Mouse (Mus musculus): ENCODE measurements around the gene Tubgcp4. TPM values are rescaled to one million over a fixed set of nuclear protein-coding genes. Genes with fewer than 3 reads are reported as not detected.
A peak's percentile ranks its signal among the peaks of the same experiment; 100 is the strongest.

The Tubgcp4 gene
- total and polyA plus RNA-seq, 2 experiments from 2014 or later, result 12.3 to 20.8 TPM

GRCm38 (mm10) chr2:121137371-121137770 is 33.1 kb upstream of the Tubgcp4 start:
- H3K4me1 ChIP-seq (ENCODE audit: control insufficient read depth, insufficient read depth), result peaks cover 21% of the 10 kb centered on the region
- 0 out of 2 replicates have a peak, but pooled peaks cover 6% of the 10 kb centered on the region for H3K36me3 ChIP-seq (replicated peaks; ENCODE audit: control insufficient read depth, insufficient read depth, low read length)
- H3K4me2 ChIP-seq (ENCODE audit: low read depth, low read length), result 0 out of 2 replicates have a peak overlapping the region, but pooled peaks have one; percentile 2
- H3K4me3 ChIP-seq (ENCODE audit: low read depth, low read length), result no peak overlapping the region
- ATAC-seq (ENCODE audit: insufficient read depth, low read depth), result no peak
- no peaks in the 10 kb centered on the region for H3K9me3 ChIP-seq (replicated peaks; ENCODE audit: control insufficient read depth, low read length)
- no peaks in the 10 kb centered on the region for H3K27me3 ChIP-seq (ENCODE audit: control insufficient read depth, insufficient read depth, low read length)
- TF ChIP-seq CTCF (IDR thresholded peaks at IDR 0.05; ENCODE audit: low read depth) (no peak), EP300 (IDR thresholded peaks at IDR 0.05; ENCODE audit: low read depth) (no peak)
- DNase-seq (ENCODE audit: low spot score), result no peak
- H3K9ac ChIP-seq (replicated peaks; ENCODE audit: low read depth, low read length), result no peak overlapping the region
- WGBS, result 100% methylated on average over 4 of the region's 4 CpGs
- H3K27ac ChIP-seq (ENCODE audit: low read depth), result no peak overlapping the region

GRCm38 (mm10) chr2:121139266-121140017 is 31.0 kb upstream of the Tubgcp4 start:
- no peak for TF ChIP-seq EP300 (IDR thresholded peaks at IDR 0.05; ENCODE audit: low read depth)
- no peak for TF ChIP-seq CTCF (IDR thresholded peaks at IDR 0.05; ENCODE audit: low read depth)
- no peaks in the 10 kb centered on the region for H3K9me3 ChIP-seq (replicated peaks; ENCODE audit: control insufficient read depth, low read length)
- DNase-seq (ENCODE audit: low spot score) (peak; percentile 39), ATAC-seq (ENCODE audit: insufficient read depth, low read depth) (peak; percentile 22; the same call in 1 of the 2 replicates)
- peaks cover 21% of the 10 kb centered on the region for H3K4me1 ChIP-seq (ENCODE audit: control insufficient read depth, insufficient read depth)
- peak overlapping the region; percentile 89 for H3K4me2 ChIP-seq (ENCODE audit: low read depth, low read length)
- H3K4me3 ChIP-seq (ENCODE audit: low read depth, low read length), result peak overlapping the region; percentile 61
- H3K36me3 ChIP-seq (replicated peaks; ENCODE audit: control insufficient read depth, insufficient read depth, low read length), result peaks cover 19% of the 10 kb centered on the region; the same call in 1 of the 2 replicates
- 21% methylated on average over 29 of the region's 29 CpGs for WGBS
- peak overlapping the region; percentile 99 for H3K27ac ChIP-seq (ENCODE audit: low read depth)
- no peaks in the 10 kb centered on the region for H3K27me3 ChIP-seq (ENCODE audit: control insufficient read depth, insufficient read depth, low read length)
- peak overlapping the region; percentile 69 for H3K9ac ChIP-seq (replicated peaks; ENCODE audit: low read depth, low read length)

- Histone ChIP-seq H3K4me3 (ENCODE audit: low read depth, low read length) (peak within 1 kb of the TSS; percentile 61), H3K27me3 (ENCODE audit: control insufficient read depth, insufficient read depth, low read length) (no peaks in the 10 kb centered on the region), H3K4me1 (ENCODE audit: control insufficient read depth, insufficient read depth) (peaks cover 21% of the 10 kb centered on the region), H3K9me3 (replicated peaks; ENCODE audit: control insufficient read depth, low read length) (no peaks in the 10 kb centered on the region), H3K4me2 (ENCODE audit: low read depth, low read length) (peak within 1 kb of the TSS; percentile 89), H3K27ac (ENCODE audit: low read depth) (peak within 1 kb of the TSS; percentile 99), H3K36me3 (replicated peaks; ENCODE audit: control insufficient read depth, insufficient read depth, low read length) (peaks cover 24% of the 10 kb centered on the region; the same call in 1 of the 2 replicates), H3K9ac (replicated peaks; ENCODE audit: low read depth, low read length) (peak within 1 kb of the TSS; percentile 69)
- peak; percentile 93 for ATAC-seq (ENCODE audit: insufficient read depth, low read depth)
- TF ChIP-seq CTCF (IDR thresholded peaks at IDR 0.05; ENCODE audit: low read depth) (no peak), EP300 (IDR thresholded peaks at IDR 0.05; ENCODE audit: low read depth) (peak; percentile 92; the same call in 1 of the 2 replicates)
- WGBS, result under 1% methylated on average over 87 of the region's 87 CpGs
- DNase-seq (ENCODE audit: low spot score), result peak; percentile 92
These were observed 30.2 kb upstream of the Tubgcp4 start, which contains the start of the genes Adal and Lcmt2 for GRCm38 (mm10) chr2:121140018-121140882. Gene Adal, plus strand, starts transcription at chr2:121140428. Gene Lcmt2, minus strand, starts transcription at chr2:121140653.

- peaks cover 21% of the 10 kb centered on the region for H3K4me1 ChIP-seq (ENCODE audit: control insufficient read depth, insufficient read depth)
- no peak for TF ChIP-seq CTCF (IDR thresholded peaks at IDR 0.05; ENCODE audit: low read depth)
- TF ChIP-seq EP300 (IDR thresholded peaks at IDR 0.05; ENCODE audit: low read depth), result no peak
- H3K27ac ChIP-seq (ENCODE audit: low read depth), result peak overlapping the region; percentile 99
- WGBS, result 67% methylated on average over 16 of the region's 16 CpGs
- DNase-seq (ENCODE audit: low spot score) (no peak), ATAC-seq (ENCODE audit: insufficient read depth, low read depth) (no peak)
- no peaks in the 10 kb centered on the region for H3K27me3 ChIP-seq (ENCODE audit: control insufficient read depth, insufficient read depth, low read length)
- no peaks in the 10 kb centered on the region for H3K9me3 ChIP-seq (replicated peaks; ENCODE audit: control insufficient read depth, low read length)
- H3K9ac ChIP-seq (replicated peaks; ENCODE audit: low read depth, low read length), result peak overlapping the region; percentile 69
- peaks cover 32% of the 10 kb centered on the region; the same call in 1 of the 2 replicates for H3K36me3 ChIP-seq (replicated peaks; ENCODE audit: control insufficient read depth, insufficient read depth, low read length)
- peak overlapping the region; percentile 61 for H3K4me3 ChIP-seq (ENCODE audit: low read depth, low read length)
- peak overlapping the region; percentile 89 for H3K4me2 ChIP-seq (ENCODE audit: low read depth, low read length)
These were observed 29.0 kb upstream of the Tubgcp4 start for GRCm38 (mm10) chr2:121141216-121142035.

- peaks cover 21% of the 10 kb centered on the region for H3K4me1 ChIP-seq (ENCODE audit: control insufficient read depth, insufficient read depth)
- H3K27ac ChIP-seq (ENCODE audit: low read depth), result no peak overlapping the region
These were observed 28.0 kb upstream of the Tubgcp4 start for GRCm38 (mm10) chr2:121142415-121142814.

More at GRCm38 (mm10) chr2:121142415-121142814, 28.0 kb upstream of the Tubgcp4 start:
- no peaks in the 10 kb centered on the region for H3K9me3 ChIP-seq (replicated peaks; ENCODE audit: control insufficient read depth, low read length)
- DNase-seq (ENCODE audit: low spot score) (no peak), ATAC-seq (ENCODE audit: insufficient read depth, low read depth) (no peak)
- H3K36me3 ChIP-seq (replicated peaks; ENCODE audit: control insufficient read depth, insufficient read depth, low read length), result peaks cover 39% of the 10 kb centered on the region
- no peak overlapping the region for H3K9ac ChIP-seq (replicated peaks; ENCODE audit: low read depth, low read length)
- H3K4me2 ChIP-seq (ENCODE audit: low read depth, low read length), result no peak overlapping the region
- H3K27me3 ChIP-seq (ENCODE audit: control insufficient read depth, insufficient read depth, low read length), result no peaks in the 10 kb centered on the region
- TF ChIP-seq CTCF (IDR thresholded peaks at IDR 0.05; ENCODE audit: low read depth) (no peak), EP300 (IDR thresholded peaks at IDR 0.05; ENCODE audit: low read depth) (no peak)
- WGBS, result 54% methylated on average over 2 of the region's 2 CpGs
- no peak overlapping the region for H3K4me3 ChIP-seq (ENCODE audit: low read depth, low read length)
